ENCODE assay signal across 14 mouse cellular contexts in genomic region chr2:103577752-103578662, GRCm38 (mm10). TPM values are rescaled to one million over a fixed set of nuclear protein-coding genes. Genes with fewer than 3 reads are reported as not detected.
DNase-seq lines count a peak whose midpoint lies in the region; ATAC-seq and TF ChIP-seq lines count a peak whose summit lies in the region.
"Had no signal": no experiment of that assay in that cellular context is flagged by ENCODE, and none has a peak within 500 bp of the region (broad histone marks: within the 10 kb centered on the region; RNA-seq: fewer than 3 reads in every experiment).

No protein-coding gene starts in this region.

- no peak for DNase-seq in embryonic facial prominence, embryonic 10.5 days (ENCODE audit: low spot score)
- peak; percentile 79 for DNase-seq in gastrocnemius, adult 18-20 months (ENCODE audit: low spot score)
- DNase-seq in lung, embryonic 14.5 days, result peak; percentile 64
- DNase-seq in cerebellum, adult 11 months, result no peak
- DNase-seq in frontal cortex, postnatal 10 days (ENCODE audit: low spot score in 2 of 2), result no peak
- DNase-seq: adrenal gland, postnatal 25 days; cerebellum, postnatal 25 days; kidney, adult 18-20 months; right cerebral cortex, postnatal 4 days had no signal

- peaks cover 9% of the 10 kb centered on the region for H3K27me3 ChIP-seq in embryonic facial prominence, embryonic 10.5 days (replicated peaks; ENCODE audit: low read depth, poor library complexity, severe bottlenecking)
- no peaks in the 10 kb centered on the region for H3K27me3 ChIP-seq in heart, embryonic 15.5 days
- H3K27me3 ChIP-seq in lung, embryonic 14.5 days (ENCODE audit: insufficient read depth, low read length), result no peaks in the 10 kb centered on the region
- no peaks in the 10 kb centered on the region for H3K27me3 ChIP-seq in hindbrain, embryonic 12.5 days
- H3K27me3 ChIP-seq: forebrain, embryonic 15.5 days had no signal

- H3K27ac ChIP-seq in embryonic facial prominence, embryonic 10.5 days (replicated peaks), result peak overlapping the region; percentile 48
- peak overlapping the region; percentile 87 for H3K27ac ChIP-seq in heart, embryonic 15.5 days
- H3K27ac ChIP-seq in lung, embryonic 14.5 days (ENCODE audit: low read depth), result peak overlapping the region; percentile 55; the same call in 1 of the 2 replicates
- no peak overlapping the region for H3K27ac ChIP-seq in hindbrain, embryonic 12.5 days
- H3K27ac ChIP-seq: forebrain, embryonic 15.5 days had no signal

- H3K36me3 ChIP-seq in embryonic facial prominence, embryonic 10.5 days (replicated peaks), result no peaks in the 10 kb centered on the region
- H3K36me3 ChIP-seq in heart, embryonic 15.5 days, result no peaks in the 10 kb centered on the region
- H3K36me3 ChIP-seq in lung, embryonic 14.5 days (ENCODE audit: insufficient read depth), result no peaks in the 10 kb centered on the region
- no peaks in the 10 kb centered on the region for H3K36me3 ChIP-seq in hindbrain, embryonic 12.5 days
- H3K36me3 ChIP-seq: forebrain, embryonic 15.5 days; G1E had no signal

- no peak for TF ChIP-seq CTCF in lung, embryonic 14.5 days (IDR thresholded peaks at IDR 0.05; ENCODE audit: low read depth)

- ATAC-seq in heart, embryonic 15.5 days (replicated peaks; ENCODE audit: insufficient number of reproducible peaks, insufficient read depth, low FRiP score, low read depth), result peak; percentile 71
- ATAC-seq in lung, embryonic 14.5 days (ENCODE audit: insufficient read depth), result peak; percentile 81; the same call in 1 of the 2 replicates
- no peak for ATAC-seq in CD4-positive, CD25-positive, alpha-beta regulatory T cell, adult 4 months
- ATAC-seq in hindbrain, embryonic 12.5 days (ENCODE audit: low FRiP score), result no peak
- ATAC-seq: forebrain, embryonic 15.5 days had no signal

- no peak overlapping the region for H3K9ac ChIP-seq in heart, embryonic 15.5 days
- H3K9ac ChIP-seq in lung, embryonic 14.5 days, result no peak overlapping the region
- no peak overlapping the region for H3K9ac ChIP-seq in hindbrain, embryonic 12.5 days
- H3K9ac ChIP-seq: forebrain, embryonic 15.5 days had no signal

- WGBS in embryonic facial prominence, embryonic 10.5 days, result 63% methylated on average over 7 of the region's 7 CpGs
- 35% methylated on average over 7 of the region's 7 CpGs for WGBS in heart, embryonic 15.5 days
- 43% methylated on average over 7 of the region's 7 CpGs for WGBS in lung, embryonic 14.5 days
- 74% methylated on average over 7 of the region's 7 CpGs for WGBS in hindbrain, embryonic 12.5 days

- H3K4me3 ChIP-seq in embryonic facial prominence, embryonic 10.5 days, result no peak overlapping the region
- no peak overlapping the region for H3K4me3 ChIP-seq in heart, embryonic 15.5 days
- H3K4me3 ChIP-seq in lung, embryonic 14.5 days (ENCODE audit: low read depth, low read length), result no peak overlapping the region
- H3K4me3 ChIP-seq in hindbrain, embryonic 12.5 days, result no peak overlapping the region
- H3K4me3 ChIP-seq: forebrain, embryonic 15.5 days had no signal

- H3K4me1 ChIP-seq in embryonic facial prominence, embryonic 10.5 days, result peaks cover 49% of the 10 kb centered on the region
- H3K4me1 ChIP-seq in heart, embryonic 15.5 days (replicated peaks), result peaks cover 75% of the 10 kb centered on the region
- H3K4me1 ChIP-seq in lung, embryonic 14.5 days (ENCODE audit: insufficient read depth), result 0 out of 2 replicates have a peak, but pooled peaks cover 10% of the 10 kb centered on the region
- peaks cover 29% of the 10 kb centered on the region for H3K4me1 ChIP-seq in hindbrain, embryonic 12.5 days
- H3K4me1 ChIP-seq: forebrain, embryonic 15.5 days had no signal

- H3K4me2 ChIP-seq in heart, embryonic 15.5 days, result peak overlapping the region; percentile 31
- no peak overlapping the region for H3K4me2 ChIP-seq in lung, embryonic 14.5 days
- H3K4me2 ChIP-seq in hindbrain, embryonic 12.5 days (replicated peaks), result no peak overlapping the region
- H3K4me2 ChIP-seq: forebrain, embryonic 15.5 days had no signal

- H3K9me3 ChIP-seq in embryonic facial prominence, embryonic 10.5 days, result no peaks in the 10 kb centered on the region
- H3K9me3 ChIP-seq in heart, embryonic 15.5 days (replicated peaks), result no peaks in the 10 kb centered on the region
- no peaks in the 10 kb centered on the region for H3K9me3 ChIP-seq in lung, embryonic 14.5 days (ENCODE audit: low read depth, low read length)
- no peaks in the 10 kb centered on the region for H3K9me3 ChIP-seq in hindbrain, embryonic 12.5 days (replicated peaks)
- H3K9me3 ChIP-seq: forebrain, embryonic 15.5 days; G1E had no signal

RNA-seq across cellular contexts. Expression of gene Abtb2, which starts 11.9 kb away (rescaled TPM):
- 9.9 and 13.1 TPM in 2 replicates for polyA plus RNA-seq in embryonic facial prominence, embryonic 10.5 days (2016; fragmentation: Nextera tagmentation; extraction: Ambion mirVana)
- total RNA-seq in gastrocnemius, adult 18-20 months (2021), result 10 to 100 TPM in 1 of 2 experiments, 1 to 10 TPM in 1; 6.9 to 11.3 TPM
- 20.2 and 21.4 TPM in 2 replicates for polyA plus RNA-seq in heart, embryonic 15.5 days (2015; fragmentation: Nextera tagmentation; extraction: Ambion mirVana)
- 6.5 and 8.0 TPM in 2 replicates for polyA plus RNA-seq in lung, embryonic 14.5 days (2014; fragmentation: Nextera tagmentation; extraction: Ambion mirVana)
- polyA plus RNA-seq in CD4-positive, CD25-positive, alpha-beta regulatory T cell, adult 4 months (2017; shearing (Covaris generic)), result 1 to 10 TPM; 6.1 to 9.8 TPM
- 26.2 and 27.3 TPM in 2 replicates for polyA plus RNA-seq in hindbrain, embryonic 12.5 days (2016; fragmentation: Nextera tagmentation; extraction: Ambion mirVana)
- polyA plus RNA-seq: G1E had no signal

Comparison
In these comparisons a context has a peak if more than half of its experiments do, and no peak if none do; other contexts are left out.
1. DNase-seq: peak in gastrocnemius, adult 18-20 months (single experiment) and lung, embryonic 14.5 days (single experiment); none in embryonic facial prominence, embryonic 10.5 days (single experiment), cerebellum, adult 11 months (single experiment) and frontal cortex, postnatal 10 days (0 of 2).
2. ATAC-seq: peak in heart, embryonic 15.5 days (single experiment) and lung, embryonic 14.5 days (single experiment); none in CD4-positive, CD25-positive, alpha-beta regulatory T cell, adult 4 months (single experiment) and hindbrain, embryonic 12.5 days (single experiment).